Mouse (Mus musculus) 416B (cell line): Measurements from ENCODE around the gene Pitpnm1.

Source experiments
- DNase-seq: peaks from one replicate; pipeline ENCODE4 v3.0.0; 2011; ENCODE audit warnings: low read depth

Gene Pitpnm1

DNA sequence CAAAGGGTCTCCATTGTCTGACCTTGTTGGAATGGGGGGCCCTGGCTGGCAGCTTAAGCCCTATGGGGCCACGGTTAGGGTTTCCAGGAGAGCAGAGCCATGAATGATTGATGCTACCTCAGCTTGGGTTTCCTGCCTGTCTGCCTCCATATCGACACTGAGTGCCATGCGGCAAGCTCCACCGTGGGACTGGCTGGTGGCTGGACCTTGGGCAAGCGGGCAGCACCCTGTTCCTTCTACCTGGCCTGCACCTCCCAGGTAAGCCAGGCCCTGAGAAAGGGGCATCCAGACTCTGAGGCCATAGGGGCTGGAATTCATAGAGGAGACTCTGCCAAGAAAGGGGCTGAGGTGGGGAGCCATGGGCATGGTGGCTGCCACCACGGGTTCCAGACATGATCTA, 40.3 kb downstream of the Pitpnm1 start:
- no peak for DNase-seq

DNA sequence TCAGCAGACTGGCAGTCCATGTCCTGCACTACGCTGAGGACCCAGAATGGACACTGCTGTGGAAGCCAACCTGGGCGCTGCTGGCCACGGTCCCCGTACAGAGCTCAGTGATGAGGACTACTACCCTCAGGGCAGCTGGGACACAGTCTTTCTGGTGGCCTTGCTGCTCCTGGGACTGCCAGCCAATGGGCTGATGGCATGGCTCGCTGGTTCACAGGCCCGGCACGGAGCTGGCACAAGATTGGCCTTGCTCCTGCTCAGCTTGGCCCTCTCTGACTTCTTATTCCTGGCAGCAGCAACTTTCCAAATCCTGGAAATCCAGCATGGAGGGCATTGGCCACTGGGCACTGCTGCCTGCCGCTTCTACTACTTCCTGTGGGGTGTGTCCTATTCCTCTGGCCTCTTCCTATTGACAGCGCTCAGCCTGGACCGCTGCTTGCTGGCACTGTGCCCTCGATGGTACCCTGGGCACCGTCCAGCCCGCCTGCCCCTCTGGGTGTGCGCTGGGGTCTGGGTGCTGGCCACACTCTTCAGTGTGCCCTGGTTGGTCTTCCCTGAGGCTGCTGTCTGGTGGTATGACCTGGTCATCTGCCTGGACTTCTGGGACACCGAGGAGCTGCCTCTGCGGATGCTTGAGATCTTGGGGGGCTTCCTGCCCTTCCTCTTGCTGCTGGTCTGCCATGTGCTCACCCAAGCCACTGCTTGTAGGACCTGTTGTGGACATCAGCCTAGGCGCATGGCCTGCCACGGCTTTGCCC, 42.8 kb downstream of the Pitpnm1 start:
- no peak for DNase-seq

DNA sequence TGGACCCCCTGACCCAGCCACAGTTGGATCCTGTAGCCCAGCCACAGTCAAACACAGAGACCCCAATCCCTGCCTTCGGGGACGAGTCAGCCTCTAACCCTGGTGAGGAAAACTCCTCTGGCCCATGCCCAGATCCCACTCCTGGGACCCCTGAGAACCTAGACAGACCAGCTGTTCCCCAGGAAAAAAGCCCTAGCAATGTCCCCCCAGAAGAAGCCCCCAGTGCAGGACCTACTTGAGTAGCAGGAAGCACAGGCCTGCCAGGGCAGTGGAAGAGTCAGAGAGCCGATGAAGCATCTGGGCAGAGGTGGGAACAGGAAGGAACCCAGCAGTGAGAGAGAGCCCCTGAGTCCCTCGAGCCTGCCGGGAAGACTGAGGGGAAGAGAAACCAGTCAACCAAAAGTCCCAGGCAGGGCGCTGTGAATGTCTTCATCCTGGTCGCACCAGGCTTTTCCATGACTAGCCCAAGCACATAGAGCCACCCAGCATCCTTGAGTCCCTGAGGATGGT, 44.0 kb downstream of the Pitpnm1 start, which contains the start of gene Cabp4:
Cabp4 (minus strand) TSS at position 275 of the 510 bp plus-strand sequence.
- no peak for DNase-seq

DNA sequence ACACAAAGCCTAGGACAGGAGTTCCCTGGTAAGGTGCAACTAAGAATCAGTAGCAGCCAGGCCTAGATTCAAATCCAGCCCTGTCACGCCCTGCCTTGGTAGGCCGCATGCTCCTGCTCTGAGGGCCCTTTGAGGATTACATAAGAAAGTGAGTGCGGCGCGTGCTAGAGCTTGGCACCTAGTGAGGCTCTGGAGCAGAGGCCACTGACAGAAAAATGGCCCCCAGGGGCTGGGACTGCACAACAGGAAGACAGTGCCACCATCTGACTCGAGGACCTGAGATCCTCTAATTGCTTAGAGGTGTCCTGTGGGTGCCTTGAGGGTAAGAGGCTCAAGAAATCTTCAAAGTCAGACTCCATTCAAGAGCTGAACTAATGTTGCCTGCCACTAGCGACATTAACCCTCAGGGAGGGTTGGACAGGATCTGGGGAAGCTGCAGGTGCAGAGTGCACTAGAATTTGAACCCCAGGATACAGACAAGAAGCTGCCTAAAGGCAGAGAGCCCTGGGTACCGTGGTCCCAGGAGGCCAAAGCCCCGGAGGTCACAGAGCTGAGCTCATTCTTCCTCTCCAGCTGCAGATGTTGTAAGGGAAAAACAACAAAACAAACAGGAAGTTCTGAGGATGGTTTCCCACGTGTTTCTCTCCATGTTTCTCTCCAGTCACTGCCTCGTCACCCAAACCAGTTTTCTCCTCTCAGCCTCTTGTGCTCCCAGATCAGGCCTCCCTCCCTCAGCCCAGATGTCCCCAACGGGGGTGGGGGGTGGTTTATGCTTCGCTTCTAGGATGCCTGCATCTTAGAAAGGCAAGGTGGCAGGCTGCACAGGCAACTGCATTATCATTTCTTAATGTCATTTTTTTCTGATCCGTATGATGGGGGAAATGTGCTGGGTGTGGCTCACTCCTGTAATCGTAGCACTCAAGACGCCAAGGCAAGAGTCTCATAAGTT, 45.0 kb downstream of the Pitpnm1 start:
- no peak for DNase-seq

DNA sequence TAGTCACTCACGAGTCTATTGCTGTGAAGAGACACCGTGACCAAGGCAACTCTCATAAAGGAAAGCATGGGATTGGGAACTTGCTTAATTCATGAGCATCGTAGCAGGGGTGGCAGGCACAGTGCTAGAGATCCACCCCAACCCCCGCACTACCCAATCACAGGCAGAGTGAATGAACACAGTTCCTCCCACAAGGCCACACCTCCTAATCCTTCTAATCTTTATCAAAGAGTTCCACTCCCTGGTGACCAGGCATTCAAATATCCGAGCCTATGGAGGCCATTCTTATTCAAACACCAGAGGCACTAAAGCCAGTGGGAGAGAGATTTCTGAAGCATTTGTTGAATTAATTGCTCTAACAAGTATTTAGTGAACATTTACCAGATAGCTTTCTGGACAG, 46.1 kb downstream of the Pitpnm1 start:
- DNase-seq = no peak

DNA sequence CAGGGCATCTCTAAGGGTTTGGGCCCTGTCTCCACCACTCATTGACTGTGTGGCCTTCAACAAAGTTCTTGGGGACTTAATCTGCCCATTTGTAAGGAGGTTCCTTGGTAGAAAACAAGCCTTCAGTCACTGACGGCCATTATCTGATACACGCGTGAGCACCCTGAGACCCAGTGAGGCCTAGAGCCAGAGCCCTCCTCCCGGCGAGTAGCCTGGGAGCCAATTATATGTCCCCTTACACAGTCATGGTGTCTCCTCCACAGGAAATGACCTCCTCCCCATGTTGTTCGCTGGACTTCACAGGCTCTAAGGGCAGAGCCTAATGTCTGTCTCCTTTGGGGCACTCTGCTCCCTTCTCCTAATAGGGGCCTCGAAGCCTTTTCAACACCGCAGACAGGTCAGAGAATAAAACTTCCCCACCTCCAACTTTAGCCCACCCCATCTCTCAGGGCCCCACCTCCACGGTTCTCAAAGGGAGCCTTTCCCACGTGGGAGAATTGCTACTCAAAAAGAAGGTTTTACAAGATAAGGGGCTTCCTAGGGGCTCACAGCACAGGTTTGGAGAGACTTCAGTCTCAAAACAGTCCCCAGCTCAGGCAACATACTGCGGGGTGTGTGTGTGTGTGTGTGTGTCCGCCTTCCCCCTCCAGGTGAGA, 46.7 kb downstream of the Pitpnm1 start:
- no peak for DNase-seq

DNA sequence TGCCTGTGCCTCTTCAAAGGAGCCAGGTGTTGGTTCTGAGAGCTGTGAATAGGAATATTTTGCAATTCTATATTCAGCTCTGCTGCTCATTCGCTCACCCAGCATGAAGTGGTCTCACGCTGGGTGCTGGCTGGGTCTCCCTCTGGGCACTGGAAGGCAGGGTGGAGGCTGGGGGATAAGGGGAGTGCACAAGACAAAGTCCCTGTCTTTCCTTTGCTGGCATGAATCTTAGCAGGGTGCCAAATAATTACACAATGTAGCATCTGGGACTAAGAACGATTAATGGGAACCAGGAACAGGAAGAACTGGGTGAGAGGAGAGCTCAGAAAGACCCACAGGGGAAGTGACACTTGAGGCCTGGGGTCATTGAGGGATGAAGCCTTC, 47.2 kb downstream of the Pitpnm1 start:
- DNase-seq = no peak

DNA sequence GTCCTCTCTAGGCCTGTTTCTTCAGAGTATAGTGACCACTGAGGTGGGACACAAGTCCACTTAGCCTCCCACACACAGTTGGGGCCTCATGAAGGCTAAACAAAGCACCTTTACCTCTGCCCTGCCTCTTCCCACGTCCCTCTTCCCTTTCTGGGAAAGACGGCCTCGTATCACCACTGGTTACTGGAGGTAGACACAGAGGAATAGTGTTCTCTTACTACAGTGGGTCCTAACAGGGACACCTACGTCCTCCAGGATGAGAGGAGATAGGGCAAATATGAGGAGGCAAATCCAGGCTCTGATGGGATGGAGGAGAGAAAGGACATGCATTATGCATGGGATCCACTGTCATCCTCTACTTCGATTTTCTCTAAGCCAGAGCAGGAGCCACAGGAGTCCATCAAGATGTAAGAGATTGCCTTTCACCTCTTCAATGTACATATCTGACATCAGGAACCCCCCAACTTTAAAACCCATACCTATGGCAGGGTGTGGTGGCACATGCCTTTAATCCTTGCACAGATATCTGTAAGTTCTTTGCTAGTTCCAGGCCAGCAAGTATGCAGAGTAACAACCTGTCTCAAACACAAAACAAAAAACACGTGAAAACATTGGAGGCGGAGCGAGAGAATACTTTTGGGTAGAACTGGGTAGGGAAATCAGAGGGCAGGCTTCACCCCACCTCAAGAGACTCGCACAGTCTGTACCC, 48.1 kb downstream of the Pitpnm1 start:
- no peak for DNase-seq

DNA sequence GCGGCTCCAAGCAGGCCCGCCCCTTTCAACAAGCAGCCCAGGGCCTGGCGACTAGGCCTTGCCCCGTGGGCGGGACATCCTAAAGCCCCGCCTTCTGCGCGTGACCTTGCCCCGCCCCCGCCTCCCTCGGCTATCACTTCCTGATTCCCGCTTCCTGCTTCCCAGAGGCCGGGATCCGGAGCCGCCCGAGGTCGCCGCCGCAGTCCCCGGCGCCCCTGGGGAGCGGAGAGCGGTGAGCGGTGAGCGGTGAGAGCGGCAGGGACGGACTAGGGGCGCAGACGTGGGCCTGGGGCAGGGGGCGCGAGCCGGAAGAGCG, 48.7 kb downstream of the Pitpnm1 start, which contains the start of gene Coro1b:
Coro1b (plus strand) TSS at position 129 of the 316 bp plus-strand sequence.
- peak; percentile 92 for DNase-seq

DNA sequence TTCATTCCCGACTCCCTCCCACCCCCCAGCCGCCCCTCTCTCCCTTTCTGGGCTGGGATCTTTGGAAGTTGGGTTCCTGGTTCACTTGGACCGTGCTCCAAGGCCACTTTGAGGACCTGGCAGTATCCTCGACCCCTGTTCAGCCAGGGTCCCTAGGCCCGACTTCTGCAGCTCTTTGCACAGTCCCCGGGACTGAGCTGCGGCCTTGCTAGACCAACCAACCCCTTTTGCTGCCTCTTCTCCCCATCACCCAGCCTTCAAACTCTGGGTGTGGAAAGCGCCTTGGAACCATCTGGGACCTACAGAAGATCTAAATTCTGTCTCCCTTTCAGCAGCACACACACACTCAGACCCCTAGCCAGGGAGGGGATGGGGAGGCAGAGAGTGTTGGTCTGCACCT, 49.0 kb downstream of the Pitpnm1 start:
- DNase-seq = peak; percentile 37

DNA sequence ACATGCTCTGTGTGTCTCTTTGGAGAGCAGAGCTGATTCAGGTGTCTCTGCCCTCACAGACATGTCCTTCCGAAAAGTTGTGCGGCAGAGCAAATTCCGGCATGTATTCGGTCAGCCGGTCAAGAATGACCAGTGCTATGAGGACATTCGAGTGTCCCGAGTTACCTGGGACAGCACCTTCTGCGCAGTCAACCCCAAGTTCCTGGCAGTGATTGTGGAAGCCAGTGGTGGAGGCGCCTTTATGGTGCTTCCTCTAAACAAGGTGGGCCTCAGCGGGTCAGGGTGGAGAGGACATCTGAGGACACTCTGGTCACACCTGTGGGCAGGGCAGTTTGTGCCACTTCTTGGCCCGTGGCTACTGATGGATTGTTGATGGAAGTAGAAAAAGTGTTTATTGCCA, 49.5 kb downstream of the Pitpnm1 start:
- no peak for DNase-seq

DNA sequence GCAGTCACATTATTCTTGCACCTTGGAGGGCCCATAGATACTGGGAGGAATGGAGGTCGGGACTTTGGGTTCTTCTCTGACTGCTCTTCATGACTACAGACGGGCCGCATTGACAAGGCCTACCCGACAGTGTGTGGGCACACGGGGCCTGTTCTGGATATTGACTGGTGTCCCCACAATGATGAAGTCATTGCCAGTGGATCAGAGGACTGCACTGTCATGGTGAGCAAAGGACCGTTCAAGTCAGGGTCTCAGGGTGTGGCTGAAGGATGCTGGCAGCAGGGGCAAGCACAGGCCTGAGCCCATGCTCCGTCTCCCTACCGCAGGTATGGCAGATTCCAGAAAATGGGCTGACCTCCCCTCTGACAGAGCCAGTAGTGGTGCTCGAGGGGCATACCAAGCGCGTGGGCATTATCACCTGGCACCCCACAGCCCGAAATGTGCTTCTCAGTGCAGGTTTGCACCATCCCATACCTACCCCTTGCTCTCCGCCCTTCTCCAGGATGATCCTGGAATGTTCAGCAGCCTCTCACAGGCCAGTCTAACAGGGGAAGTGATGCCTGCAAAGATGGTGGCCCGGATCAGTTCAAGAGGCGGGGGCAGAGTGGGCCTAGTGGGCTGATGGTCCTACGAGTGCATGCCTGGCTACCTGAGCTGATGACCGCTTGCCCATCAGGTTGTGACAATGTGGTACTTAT, 50.1 kb downstream of the Pitpnm1 start:
- DNase-seq = no peak

DNA sequence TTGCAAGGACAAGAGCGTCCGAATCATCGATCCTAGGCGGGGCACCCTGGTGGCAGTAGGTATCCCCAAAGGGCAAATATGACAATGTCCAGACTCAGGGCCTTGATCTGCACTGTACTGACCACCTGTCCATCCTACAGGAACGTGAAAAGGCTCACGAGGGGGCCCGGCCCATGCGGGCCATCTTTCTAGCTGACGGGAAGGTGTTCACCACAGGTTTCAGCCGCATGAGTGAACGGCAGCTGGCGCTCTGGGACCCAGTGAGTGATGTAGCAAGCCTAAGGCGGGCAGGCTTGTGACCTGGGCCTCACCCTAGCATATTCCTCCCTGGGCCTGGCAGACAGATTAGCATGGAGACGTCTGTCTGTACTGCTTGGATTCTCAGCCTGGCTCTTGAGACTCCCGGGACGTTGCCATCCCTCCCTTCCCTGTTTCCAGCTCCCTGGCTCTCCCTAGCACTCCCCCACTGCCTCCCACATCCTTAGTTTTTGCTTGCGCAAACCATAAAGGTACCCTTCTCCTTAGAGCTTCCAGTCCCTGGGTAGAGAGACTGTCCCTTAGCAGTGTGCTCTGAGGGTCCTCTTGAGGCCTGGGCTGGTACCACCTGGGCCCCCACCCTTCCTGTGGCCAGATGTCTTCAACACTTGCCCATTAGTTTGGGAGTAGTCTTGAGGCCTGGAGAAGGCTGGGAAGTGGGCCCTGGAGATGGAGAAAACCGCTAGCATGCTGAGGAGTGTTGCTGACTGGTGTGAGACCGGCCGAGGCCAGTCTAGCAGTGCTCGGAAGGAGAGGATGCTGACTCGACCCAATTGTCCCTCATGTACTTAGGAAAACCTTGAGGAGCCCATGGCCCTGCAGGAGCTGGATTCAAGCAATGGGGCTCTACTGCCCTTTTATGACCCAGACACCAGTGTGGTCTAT, 51.0 kb downstream of the Pitpnm1 start:
- no peak for DNase-seq

DNA sequence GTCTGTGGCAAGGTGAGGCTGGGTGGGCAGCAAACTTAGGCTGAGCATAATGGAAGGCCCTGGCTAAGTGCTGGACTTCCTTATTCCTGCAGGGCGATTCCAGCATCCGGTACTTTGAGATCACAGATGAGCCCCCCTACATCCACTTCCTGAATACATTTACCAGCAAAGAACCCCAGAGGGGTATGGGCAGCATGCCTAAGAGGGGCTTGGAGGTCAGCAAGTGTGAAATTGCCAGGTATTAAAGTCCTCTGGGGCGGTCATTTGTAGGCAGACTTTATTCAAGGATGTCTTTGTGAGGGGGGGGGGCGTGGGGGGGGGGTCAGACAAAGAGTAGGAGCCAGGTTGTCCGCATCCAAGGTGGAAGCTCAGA, 51.7 kb downstream of the Pitpnm1 start:
- DNase-seq = no peak

DNA sequence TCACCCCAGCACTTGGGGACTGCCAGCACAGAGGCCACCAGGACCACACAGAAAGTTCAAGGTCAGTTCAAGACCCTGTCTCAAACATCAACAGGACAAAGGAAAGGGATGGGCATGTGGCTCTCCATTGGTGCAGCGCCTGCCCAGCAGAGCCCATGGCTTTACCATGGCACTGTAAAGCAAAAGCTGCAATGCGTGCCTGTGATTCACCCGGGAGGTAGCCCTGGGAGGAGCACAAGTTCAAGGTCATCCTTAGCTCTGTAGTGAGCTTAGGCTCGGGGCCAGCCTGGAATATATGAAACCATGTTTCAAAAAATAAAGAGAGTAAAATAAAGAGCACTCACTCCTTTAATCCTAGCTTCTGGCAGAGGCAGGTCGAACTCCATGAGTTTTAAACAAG, 52.1 kb downstream of the Pitpnm1 start:
- DNase-seq = no peak

DNA sequence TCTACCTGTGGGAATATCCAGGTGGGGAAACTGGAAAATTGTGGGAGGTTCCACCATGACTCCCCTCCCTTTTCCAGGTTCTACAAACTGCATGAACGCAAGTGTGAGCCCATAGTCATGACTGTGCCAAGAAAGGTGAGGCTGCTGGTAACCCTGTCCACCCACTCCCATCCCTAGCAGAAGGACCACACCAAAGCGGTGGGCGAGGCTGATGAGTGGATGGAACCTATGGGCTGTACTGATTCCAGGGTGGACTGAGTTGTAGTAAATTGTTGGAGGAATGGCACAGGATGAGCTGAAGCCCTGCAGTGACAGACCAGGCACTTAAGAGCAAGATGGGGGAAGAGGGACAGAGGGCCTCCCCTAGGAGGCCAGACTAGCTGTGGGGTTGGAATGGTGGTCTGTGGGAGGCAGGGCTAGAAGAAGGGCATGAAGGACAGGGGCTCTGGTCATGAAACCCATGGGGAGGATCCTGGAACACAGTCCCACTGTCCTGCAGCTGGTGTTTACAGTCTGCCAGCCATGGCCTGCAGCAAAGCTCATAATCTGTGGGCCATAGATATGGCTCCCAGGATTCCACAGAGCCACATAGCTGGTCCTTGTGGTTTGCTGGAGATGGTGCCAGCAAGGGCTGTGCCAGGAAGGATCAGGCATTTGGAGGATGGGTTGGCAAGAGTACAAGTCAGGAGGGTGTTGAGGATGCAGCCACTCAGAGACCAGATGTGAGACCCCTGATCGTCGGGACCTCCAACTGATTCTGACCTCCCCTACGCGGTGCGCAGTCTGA, 52.8 kb downstream of the Pitpnm1 start:
- no peak for DNase-seq

DNA sequence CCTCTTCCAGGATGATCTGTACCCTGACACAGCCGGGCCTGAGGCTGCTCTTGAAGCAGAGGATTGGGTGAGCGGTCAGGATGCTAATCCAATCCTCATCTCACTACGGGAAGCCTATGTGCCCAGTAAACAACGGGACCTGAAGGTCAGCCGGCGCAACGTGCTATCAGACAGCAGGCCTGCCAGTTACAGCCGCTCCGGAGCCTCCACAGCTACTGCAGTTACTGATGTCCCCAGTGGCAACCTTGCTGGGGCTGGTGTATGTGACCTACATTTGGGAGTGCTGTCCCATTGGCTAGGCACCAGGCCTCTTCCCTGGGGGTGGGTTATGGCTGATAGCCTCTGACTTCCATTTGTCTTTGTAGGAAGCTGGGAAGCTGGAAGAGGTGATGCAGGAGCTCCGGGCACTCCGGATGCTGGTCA, 53.4 kb downstream of the Pitpnm1 start, which contains the start of gene Ptprcap:
Ptprcap (plus strand) TSS at position 373 of the 423 bp plus-strand sequence.
- DNase-seq = no peak

DNA sequence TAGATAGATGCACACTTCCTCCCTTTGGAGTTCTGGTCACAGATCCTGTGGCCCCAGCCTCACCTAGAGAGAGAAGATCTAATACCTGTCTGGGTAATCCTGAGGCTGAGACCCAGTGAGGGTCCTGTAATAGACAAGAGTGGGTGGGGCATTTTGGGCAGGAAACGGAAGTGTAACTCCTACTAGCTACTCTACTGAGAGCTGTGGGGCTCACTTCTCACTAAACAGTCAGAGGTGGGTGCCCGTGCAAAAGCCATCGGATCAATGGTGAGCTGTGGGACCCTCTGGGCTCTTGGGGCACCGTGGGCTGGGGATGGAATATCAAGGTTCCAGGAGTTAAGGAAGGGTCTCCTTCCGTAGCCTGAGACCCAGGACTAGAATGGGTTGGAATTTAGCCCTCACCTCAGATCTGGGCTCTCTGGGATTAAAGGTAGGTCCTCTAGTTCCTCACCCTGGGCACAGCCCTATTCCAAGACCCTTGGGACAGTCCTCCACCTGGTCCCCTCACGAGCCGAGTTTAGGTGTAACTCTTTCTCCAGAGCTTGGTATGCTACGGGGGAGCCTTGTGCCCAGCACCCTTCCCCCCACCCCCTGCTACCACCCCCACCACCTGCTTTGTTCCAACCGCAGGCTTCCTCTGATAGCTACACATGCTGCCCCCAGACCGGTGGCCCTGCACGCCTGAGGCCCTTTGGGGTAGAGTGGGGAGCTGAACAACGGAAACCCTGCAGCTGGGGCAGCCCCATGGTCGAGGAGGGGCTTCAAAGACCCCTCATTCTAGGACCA, 54.8 kb downstream of the Pitpnm1 start:
- DNase-seq = no peak
